Mouse (Mus musculus) lung, embryonic 14.5 days (tissue): Measurements from ENCODE around the gene Cnga1. TPM values are rescaled to one million over a fixed set of nuclear protein-coding genes. Genes with fewer than 3 reads are reported as not detected.

ENCODE experiments used
- ATAC-seq: fragments of 200-750 bp; cut with Nextera tagmentation; 2 replicates; pipeline ENCODE4 v1.8.0; 2017; ENCODE audit warnings: mild to moderate bottlenecking, moderate TSS enrichment, moderate library complexity; ENCODE audit not compliant: insufficient read depth
- DNase-seq: peaks from one replicate; pipeline ENCODE4 v3.0.0-alpha.2; 2015
- H3K27ac ChIP-seq: fragments of 300-500 bp; sonication (generic); 2 replicates; pipeline ENCODE4 v1.5.1; 2014; ENCODE audit warnings: low read depth, mild to moderate bottlenecking, moderate library complexity
- H3K27me3 ChIP-seq: fragments of 300-500 bp; sonication (generic); 2 replicates; pipeline ENCODE4 v1.6.1; 2014; ENCODE audit warnings: low read length, control low read depth; ENCODE audit not compliant: insufficient read depth
- H3K36me3 ChIP-seq: fragments of 300-500 bp; sonication (generic); 2 replicates; pipeline ENCODE4 v1.6.1; 2014; ENCODE audit warnings: control low read depth; ENCODE audit not compliant: insufficient read depth
- H3K4me1 ChIP-seq: fragments of 300-500 bp; sonication (generic); 2 replicates; pipeline ENCODE4 v1.6.1; 2014; ENCODE audit warnings: antibody characterized with exemption, control low read depth; ENCODE audit not compliant: insufficient read depth
- H3K4me2 ChIP-seq: fragments of 300-500 bp; sonication (generic); 2 replicates; pipeline ENCODE4 v1.6.1; 2014; ENCODE audit warnings: mild to moderate bottlenecking
- H3K4me3 ChIP-seq: fragments of 300-500 bp; sonication (generic); 2 replicates; pipeline ENCODE4 v1.5.1; 2014; ENCODE audit warnings: low read depth, low read length
- H3K9ac ChIP-seq: fragments of 300-500 bp; sonication (generic); 2 replicates; pipeline ENCODE4 v1.6.1; 2014
- H3K9me3 ChIP-seq: fragments of 300-500 bp; sonication (generic); 2 replicates; pipeline ENCODE4 v1.6.1; 2016; ENCODE audit warnings: low read depth, low read length, control low read depth
- CTCF ChIP-seq: IDR thresholded peaks from 2 replicates; pipeline ENCODE4 v1.5.1; 2016; ENCODE audit warnings: antibody characterized with exemption, low read depth
- WGBS: fragments of 180-500 bp; shearing (Covaris S2); extraction: QIAGEN DNeasy Blood & Tissue Kit; methylation state at CpG from one replicate; pipeline ENCODE4 v1.1.7; 2014; 5-methylcytosine and 5-hydroxymethylcytosine counted together
- polyA plus RNA-seq: library from polyadenylated mRNA; unstranded; fragments of >200 nt; fragmentation: Nextera tagmentation; extraction: Ambion mirVana; gene quantifications from 2 replicates; pipeline ENCODE4 v1.2.1, GENCODE M21; 2014

Gene Cnga1
- polyA plus RNA-seq, 1 experiment from 2014 or later = not detected

GRCm38 (mm10) chr5:72653068-72653674 lies 9.1 kb upstream of the Cnga1 start:
- WGBS = 42% methylated on average over 10 of the region's 10 CpGs
- Histone ChIP-seq H3K9ac (no peak overlapping the region), H3K9me3 (no peaks in the 10 kb centered on the region), H3K4me2 (no peak overlapping the region), H3K36me3 (no peaks in the 10 kb centered on the region), H3K4me1 (no peaks in the 10 kb centered on the region), H3K27me3 (no peaks in the 10 kb centered on the region), H3K4me3 (no peak overlapping the region), H3K27ac (no peak overlapping the region)
- no peak for DNase-seq
- ATAC-seq = no peak
- no peak for TF ChIP-seq CTCF

- no peak for TF ChIP-seq CTCF
- 74% methylated on average over 9 of the region's 9 CpGs for WGBS
- H3K4me2 ChIP-seq = no peak overlapping the region
- H3K27me3 ChIP-seq = peaks cover 10% of the 10 kb centered on the region; the same call in 1 of the 2 replicates
- H3K9me3 ChIP-seq = no peaks in the 10 kb centered on the region
- no peak overlapping the region for H3K27ac ChIP-seq
- ATAC-seq (no peak), DNase-seq (no peak)
- no peak overlapping the region for H3K9ac ChIP-seq
- no peak overlapping the region for H3K4me3 ChIP-seq
- no peaks in the 10 kb centered on the region for H3K36me3 ChIP-seq
- H3K4me1 ChIP-seq = no peaks in the 10 kb centered on the region
Observed at GRCm38 (mm10) chr5:72648987-72649735, 5.1 kb upstream of the Cnga1 start.

GRCm38 (mm10) chr5:72647958-72648595 lies 4.0 kb upstream of the Cnga1 start:
- DNase-seq (peak; percentile 41), ATAC-seq (peak; percentile 73)
- no peaks in the 10 kb centered on the region for H3K4me1 ChIP-seq
- peak overlapping the region; percentile 47 for H3K4me3 ChIP-seq
- no peaks in the 10 kb centered on the region for H3K9me3 ChIP-seq
- H3K27me3 ChIP-seq = peaks cover 10% of the 10 kb centered on the region; the same call in 1 of the 2 replicates
- H3K27ac ChIP-seq = no peak overlapping the region
- H3K9ac ChIP-seq = peak overlapping the region; percentile 20
- peak overlapping the region; percentile 89 for H3K4me2 ChIP-seq
- no peak for TF ChIP-seq CTCF
- WGBS = 6% methylated on average over 18 of the region's 18 CpGs
- H3K36me3 ChIP-seq = no peaks in the 10 kb centered on the region

GRCm38 (mm10) chr5:72647418-72647907 lies 3.4 kb upstream of the Cnga1 start, which contains the start of gene Nipal1:
Gene Nipal1, plus strand, starts transcription at chr5:72647795.
- no peaks in the 10 kb centered on the region for H3K9me3 ChIP-seq
- H3K9ac ChIP-seq = peak within 1 kb of the TSS; percentile 20
- peak; percentile 86 for DNase-seq
- WGBS = under 1% methylated on average over 25 of the region's 25 CpGs
- no peaks in the 10 kb centered on the region for H3K4me1 ChIP-seq
- no peaks in the 10 kb centered on the region for H3K36me3 ChIP-seq
- ATAC-seq = peak; percentile 97
- no peak within 1 kb of the TSS for H3K27ac ChIP-seq
- peak; percentile 49 for TF ChIP-seq CTCF
- H3K4me3 ChIP-seq = peak within 1 kb of the TSS; percentile 47
- peak within 1 kb of the TSS; percentile 89 for H3K4me2 ChIP-seq
- H3K27me3 ChIP-seq = peaks cover 10% of the 10 kb centered on the region; the same call in 1 of the 2 replicates

- Histone ChIP-seq H3K36me3 (no peaks in the 10 kb centered on the region), H3K4me1 (no peaks in the 10 kb centered on the region), H3K27ac (no peak overlapping the region), H3K9ac (peak overlapping the region; percentile 6; the same call in 1 of the 2 replicates), H3K9me3 (no peaks in the 10 kb centered on the region), H3K27me3 (peaks cover 10% of the 10 kb centered on the region; the same call in 1 of the 2 replicates), H3K4me3 (peak overlapping the region; percentile 47), H3K4me2 (peak overlapping the region; percentile 89)
- no peak for DNase-seq
- no peak for TF ChIP-seq CTCF
- no peak for ATAC-seq
- 28% methylated on average over 10 of the region's 10 CpGs for WGBS
Observed at GRCm38 (mm10) chr5:72646996-72647395, 2.9 kb upstream of the Cnga1 start.

- H3K27ac ChIP-seq = no peak overlapping the region
- no peak for ATAC-seq
Observed at GRCm38 (mm10) chr5:72646131-72646530, 2.1 kb upstream of the Cnga1 start.

More at GRCm38 (mm10) chr5:72646131-72646530, 2.1 kb upstream of the Cnga1 start:
- H3K4me2 ChIP-seq = no peak overlapping the region
- no peaks in the 10 kb centered on the region for H3K36me3 ChIP-seq
- no peak overlapping the region for H3K4me3 ChIP-seq
- peaks cover 10% of the 10 kb centered on the region; the same call in 1 of the 2 replicates for H3K27me3 ChIP-seq
- no peaks in the 10 kb centered on the region for H3K4me1 ChIP-seq
- TF ChIP-seq CTCF = peak; percentile 49
- DNase-seq = peak; percentile 15
- WGBS = 35% methylated on average over 10 of the region's 10 CpGs
- no peaks in the 10 kb centered on the region for H3K9me3 ChIP-seq
- no peak overlapping the region for H3K9ac ChIP-seq
